Mouse (Mus musculus) lung, postnatal 4 days (tissue): ENCODE measurements at regions not wholly inside any gene's neighbourhood (a gene's known extent, or its start where the extent isn't known, plus 50 kb on each side); places are given as distances from the start of the nearest gene placed in this dataset.
A peak's percentile ranks its signal among the peaks of the same experiment; 100 is the strongest.

Experiments used
- DNase-seq, 2 experiments: peaks; one replicate each; pipeline ENCODE4 v3.0.0; 2021

DNA sequence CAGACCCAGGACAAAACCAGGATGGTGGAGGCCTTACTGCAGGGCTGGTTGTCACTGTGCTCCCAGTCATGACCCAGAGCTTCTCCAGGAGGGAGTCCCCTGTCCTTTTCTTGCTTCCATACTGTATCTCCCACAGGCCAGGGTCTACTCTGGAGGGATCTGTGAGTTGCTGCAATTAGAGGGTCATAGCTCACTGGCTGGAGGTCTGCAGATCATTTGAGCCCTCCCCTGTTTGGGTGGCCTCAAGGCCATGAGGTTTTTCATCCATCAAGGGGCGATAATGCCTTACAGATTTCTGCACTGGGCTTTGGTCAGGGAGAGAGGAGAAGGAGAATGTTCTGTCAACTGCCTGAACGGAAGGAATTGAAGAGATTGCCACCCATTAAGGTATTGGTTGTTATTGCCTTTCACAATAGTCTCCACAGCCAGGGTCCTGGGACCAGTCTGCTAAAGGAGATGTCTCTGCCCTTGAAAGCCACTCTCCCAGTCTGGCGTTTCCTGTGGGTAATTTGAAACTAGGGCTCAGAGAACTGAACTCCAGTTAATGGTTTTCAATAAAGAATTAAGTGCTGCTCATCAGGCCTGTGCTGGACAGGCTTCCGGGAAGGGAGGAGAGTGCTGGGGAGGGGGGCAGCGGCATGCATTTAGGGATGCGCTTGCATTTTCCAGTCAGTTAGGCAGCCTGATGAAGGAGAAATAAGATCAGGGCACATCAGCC lies 147.4 kb downstream of the Dmrta2 start:
- no peak for DNase-seq

DNA sequence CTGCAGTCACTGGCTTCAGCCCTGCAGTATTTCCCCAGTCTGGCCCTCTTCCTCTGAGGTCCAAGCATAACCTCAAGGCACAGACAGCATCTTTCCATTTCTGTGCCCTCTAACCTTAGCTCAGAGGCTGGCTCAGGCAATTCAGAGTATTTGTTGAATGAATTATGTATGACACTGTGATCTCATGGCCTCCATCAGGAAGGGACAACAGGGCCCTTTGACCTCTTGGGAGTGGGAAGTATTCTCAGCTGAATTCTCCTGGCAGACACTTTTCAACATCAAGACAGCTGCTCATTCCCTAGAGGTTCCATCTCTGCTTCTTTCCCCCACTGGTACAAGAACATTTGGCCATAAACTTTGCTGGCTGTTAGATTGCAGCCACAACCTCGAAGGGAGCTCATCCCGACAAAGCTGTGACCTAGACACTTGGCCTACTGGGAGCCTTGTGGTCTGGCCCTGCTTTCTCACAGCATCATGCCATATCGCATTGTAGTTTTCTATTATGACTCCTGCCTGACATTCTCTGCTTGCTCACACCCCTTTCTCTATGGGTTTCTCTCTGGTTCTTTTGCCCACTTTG lies 150.2 kb downstream of the Dmrta2 start:
- DNase-seq, result no peak

DNA sequence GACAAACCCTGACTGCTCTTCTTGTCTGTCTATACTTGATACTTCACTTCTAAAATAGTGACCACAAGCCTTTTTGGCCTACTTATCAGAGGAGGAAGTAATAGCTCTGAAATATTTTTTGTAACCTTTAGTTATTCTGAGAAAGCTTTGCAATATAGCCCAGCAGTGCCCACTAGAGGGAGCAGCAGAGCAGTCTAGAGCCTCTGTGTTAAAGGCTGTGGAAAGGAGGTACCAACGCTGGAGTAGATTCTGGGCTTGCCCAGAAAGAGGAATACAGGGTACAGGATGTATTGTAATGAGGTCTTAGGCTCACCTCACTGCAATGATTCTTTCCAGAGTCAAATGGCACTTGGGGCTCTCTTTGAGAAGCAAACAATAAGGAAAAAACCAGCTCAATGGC lies 151.1 kb downstream of the Dmrta2 start:
- DNase-seq, result peak in 1 of 2 experiments; percentile 39

DNA sequence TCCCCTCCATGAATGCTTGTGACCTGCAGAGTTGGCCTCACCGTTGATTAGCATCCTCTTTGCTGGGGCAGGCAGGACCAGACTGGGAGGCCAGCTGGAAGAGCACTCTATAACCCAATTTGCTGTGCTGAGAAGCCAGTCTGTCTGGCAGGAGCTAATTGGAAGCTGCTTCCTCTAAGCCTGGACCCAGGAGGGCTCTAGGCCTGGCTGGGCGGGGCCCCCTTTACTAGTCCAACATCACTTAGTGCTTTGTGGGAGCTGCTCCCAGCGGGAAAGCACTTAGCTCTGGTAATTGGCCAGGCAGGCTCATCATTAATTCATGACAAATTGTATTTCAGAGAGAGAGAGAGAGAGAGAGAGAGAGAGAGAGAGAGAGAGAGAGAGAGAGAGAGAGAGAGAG lies 151.7 kb downstream of the Dmrta2 start:
- no peak for DNase-seq

DNA sequence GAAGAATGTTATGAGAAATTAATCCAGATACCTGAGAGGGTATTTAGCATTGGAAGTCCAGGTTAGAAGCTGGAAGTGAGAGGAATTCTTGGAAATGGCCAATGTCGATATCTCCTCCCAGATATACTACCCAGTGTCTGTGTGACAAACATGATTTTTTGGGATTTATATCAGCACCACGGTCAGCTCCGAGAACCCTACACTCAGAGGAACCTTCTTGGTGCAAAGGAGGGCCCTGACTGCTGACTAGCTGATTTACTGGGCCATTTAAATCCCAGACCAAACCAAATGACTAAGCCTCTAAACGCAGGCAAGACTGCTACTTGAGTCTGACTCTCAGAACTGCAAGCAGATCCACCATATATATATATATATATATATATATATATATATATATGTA lies 154.2 kb downstream of the Dmrta2 start:
- DNase-seq, result no peak

DNA sequence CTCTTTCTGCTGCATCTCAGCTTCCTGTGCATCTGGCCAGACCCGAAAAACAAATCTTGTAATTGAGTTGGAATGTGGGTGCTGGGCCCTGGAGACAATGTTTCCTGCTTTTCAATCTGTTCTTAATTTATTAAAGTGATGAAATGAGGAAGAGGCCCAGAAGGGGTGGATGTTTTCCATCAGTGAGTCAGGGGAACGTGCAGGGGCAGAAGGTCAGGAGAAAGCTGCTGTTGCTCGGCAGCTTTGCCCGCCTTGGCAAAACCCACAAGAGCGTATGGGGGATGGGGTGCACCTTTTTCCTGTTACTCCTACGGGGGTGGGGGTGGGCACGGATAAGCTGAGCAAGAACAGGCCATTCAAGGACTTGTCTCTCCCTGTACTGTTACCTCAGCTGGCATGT lies 156.2 kb downstream of the Dmrta2 start:
- DNase-seq, result no peak

DNA sequence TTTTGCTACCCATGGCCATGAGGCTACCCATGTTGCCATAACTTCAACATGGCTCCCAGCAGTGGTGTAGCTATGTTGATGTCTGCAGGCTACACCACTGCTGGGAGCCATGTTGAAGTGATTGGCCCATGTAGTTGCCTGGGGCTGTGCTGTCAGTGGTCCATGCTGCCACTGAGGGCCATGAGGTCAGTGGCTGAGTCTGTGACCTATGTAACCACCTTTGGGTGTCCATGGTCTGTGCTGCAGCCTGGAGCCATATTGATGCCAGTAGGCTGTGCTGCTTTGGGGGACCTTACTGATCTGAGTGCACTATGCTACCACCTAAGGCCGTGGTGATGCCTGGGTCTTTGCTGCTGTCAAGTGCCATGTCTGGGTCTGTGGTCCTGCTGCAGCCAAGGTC lies 167.4 kb downstream of the Dmrta2 start:
- no peak for DNase-seq

DNA sequence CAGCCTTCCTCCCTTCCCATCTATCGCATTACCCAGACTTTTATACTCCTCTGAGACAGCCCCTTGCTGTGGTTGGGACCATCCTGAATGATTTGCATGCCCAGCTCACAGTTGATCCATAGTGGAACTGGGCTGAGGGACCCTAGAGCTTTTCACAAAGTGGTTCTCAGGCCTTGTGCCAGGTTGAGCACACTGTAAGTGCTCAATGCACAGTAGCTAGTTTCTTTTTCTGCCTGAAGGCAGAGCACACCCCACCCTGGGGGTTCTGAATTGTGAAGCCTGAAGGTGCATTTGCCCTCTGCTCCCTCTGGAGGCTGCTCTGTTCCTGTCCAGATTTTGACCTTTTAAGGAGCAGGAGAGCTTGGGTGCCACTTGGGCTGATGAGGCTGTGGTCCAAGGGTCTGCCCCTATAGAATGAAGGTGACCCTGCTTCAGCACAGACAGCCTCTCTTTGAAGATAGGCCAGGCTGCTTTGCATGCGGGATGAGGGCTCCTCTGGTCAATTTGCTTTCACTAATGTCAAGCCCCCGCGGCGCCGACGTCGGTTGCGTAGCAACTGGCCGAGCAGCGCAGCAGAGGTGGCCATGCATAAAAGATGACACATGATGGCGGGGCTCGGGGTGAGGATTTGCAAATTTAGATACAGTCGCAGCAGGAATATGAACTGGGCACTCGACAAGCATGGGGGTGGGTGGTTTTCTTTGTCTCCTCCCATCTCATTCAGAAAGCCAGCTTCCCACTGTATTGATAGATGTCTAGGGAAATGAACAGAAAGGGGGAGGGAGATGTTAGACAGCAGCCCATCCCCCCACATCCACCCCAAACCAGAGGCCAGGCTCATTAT lies 174.5 kb downstream of the Dmrta2 start:
- no peak for DNase-seq
